Mouse (Mus musculus) right cerebral cortex, postnatal 10 days (tissue): ENCODE measurements at regions not wholly inside any gene's neighbourhood (a gene's known extent, or its start where the extent isn't known, plus 50 kb on each side); places are given as distances from the start of the nearest gene placed in this dataset.
A peak's percentile ranks its signal among the peaks of the same experiment; 100 is the strongest.

Experiments used
- DNase-seq, 2 experiments: peaks; one replicate each; pipeline ENCODE4 v3.0.0; 2021; ENCODE audit warnings: low spot score in 2 of 2

GRCm38 (mm10) chr9:61631097-61631496 is 258.9 kb downstream of the Tle3 start:
- DNase-seq = no peak

GRCm38 (mm10) chr9:61627801-61628574 is 255.8 kb downstream of the Tle3 start:
- DNase-seq = no peak

DNA sequence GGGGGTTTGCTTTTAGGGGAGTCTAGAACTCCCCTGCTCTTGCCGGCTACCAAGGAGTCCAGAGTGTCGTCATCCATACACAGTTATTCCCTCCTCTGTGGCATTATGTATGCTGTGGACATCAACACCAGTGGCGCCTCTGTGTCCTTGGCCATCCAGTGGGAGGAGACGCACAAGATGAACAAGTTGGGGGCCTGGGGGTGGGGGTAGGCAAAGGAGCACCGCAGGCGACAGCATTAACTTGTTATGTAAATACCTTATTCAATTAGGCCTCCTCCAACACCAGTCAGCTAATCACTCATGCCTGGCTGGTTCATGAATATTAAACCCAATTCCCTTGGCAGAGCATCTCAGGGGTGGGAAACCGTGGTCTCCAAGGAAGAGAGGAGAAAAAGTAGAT is 250.8 kb downstream of the Tle3 start:
- peak; percentile 59 to 68 for DNase-seq

DNA sequence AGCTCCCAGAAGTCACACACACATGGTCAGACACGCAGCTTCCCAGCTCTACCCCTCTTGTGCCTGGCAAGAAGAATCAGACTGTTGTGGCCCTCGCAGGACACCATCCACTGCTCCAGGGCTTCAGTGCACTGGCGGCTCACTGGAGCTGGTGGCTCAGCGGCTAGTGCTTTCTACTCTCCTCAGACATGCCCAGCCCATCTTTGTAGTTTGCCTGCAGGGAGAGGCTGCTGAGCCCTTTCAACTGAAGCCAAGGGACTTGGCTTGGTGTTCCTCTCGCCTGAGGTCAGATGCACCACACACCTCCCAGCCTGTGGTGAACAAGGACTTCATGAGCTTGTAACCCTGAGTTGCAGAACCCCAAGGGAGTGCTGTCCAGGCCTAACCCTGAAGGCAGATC is 249.8 kb downstream of the Tle3 start:
- no peak for DNase-seq

- DNase-seq = peak in 1 of 2 experiments; percentile 48
These were observed 248.6 kb downstream of the Tle3 start for GRCm38 (mm10) chr9:61620786-61621185.

GRCm38 (mm10) chr9:61620105-61620504 is 247.9 kb downstream of the Tle3 start:
- no peak for DNase-seq

GRCm38 (mm10) chr9:61618510-61619249 is 246.5 kb downstream of the Tle3 start:
- DNase-seq = peak in 1 of 2 experiments; percentile 38

GRCm38 (mm10) chr9:61617979-61618378 is 245.8 kb downstream of the Tle3 start:
- no peak for DNase-seq

DNA sequence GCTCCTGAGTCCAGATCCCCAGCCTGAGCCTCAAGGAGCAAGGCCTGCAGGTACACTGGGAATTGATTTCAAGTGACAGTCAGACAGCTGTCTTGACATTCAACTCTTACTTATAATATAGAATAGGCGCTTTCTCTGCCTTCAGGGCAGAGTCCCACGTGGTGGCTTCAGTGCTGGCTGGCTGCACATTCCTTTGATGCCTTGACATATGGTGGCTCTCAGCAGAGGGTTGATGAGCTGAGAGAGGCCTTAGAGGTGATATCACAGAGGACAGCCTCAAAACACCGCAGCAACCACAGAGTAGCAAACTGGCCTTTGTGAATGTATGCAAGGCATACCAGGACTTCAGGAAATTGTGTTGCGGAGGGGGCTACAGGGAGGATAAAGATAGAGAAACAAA is 243.4 kb downstream of the Tle3 start:
- no peak for DNase-seq

DNA sequence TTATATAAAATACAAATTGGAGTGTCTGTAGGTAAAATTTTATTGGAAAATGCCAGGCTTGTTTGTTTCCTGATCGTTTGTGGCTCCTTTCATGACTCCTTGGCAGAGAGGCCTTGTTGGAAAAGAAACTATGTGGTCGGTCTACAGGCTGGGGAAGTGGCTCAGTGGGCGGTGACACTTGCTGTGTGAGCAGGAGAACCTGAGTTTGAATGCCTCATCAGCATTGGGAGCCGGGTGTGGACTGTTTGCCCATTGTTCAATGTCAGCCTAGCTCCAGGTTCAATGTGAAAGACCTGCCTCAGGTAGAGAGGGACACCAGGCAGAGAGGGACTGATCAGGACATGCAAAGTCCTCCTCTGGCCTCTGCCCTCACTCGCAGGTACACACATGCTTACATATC is 235.4 kb downstream of the Tle3 start:
- no peak for DNase-seq

- DNase-seq = no peak
These were observed 230.3 kb downstream of the Tle3 start for GRCm38 (mm10) chr9:61602353-61602978.

GRCm38 (mm10) chr9:61601911-61602310 is 229.7 kb downstream of the Tle3 start:
- DNase-seq = no peak

- no peak for DNase-seq
These were observed 225.1 kb downstream of the Tle3 start for GRCm38 (mm10) chr9:61597287-61597686.

DNA sequence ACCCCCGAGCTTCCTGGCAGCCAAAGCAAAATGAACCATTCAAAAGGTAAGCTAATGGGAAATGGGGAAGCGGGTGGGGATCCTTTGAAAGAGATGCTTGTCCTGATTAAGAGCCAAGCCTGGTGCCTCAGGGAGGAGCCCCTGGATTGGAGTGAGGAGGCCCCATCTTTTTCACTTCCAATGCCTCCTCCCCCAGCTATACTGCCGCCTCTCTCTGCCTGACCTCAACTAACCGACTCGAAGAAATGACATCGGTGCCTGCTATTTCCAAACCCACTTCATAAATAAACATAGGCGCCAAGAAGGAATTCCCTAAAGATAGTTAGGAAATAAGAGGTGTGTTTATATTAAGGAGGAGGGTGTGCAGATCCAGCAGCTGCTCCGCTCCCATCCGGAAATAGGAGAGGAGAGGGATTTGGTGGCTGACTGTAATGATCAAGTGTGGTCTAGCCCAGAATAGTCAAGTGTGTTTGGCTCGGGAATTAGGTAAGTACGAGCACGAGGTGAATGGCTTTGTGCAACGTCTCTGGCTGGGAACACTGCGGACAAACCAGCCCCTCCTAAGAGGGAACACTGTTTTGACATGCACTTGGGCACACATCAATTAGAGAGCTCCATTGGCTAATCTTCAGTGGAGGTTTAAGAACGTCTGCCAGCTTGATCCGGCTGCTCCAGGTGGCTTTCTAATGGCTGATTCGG is 224.4 kb downstream of the Tle3 start:
- DNase-seq = no peak

DNA sequence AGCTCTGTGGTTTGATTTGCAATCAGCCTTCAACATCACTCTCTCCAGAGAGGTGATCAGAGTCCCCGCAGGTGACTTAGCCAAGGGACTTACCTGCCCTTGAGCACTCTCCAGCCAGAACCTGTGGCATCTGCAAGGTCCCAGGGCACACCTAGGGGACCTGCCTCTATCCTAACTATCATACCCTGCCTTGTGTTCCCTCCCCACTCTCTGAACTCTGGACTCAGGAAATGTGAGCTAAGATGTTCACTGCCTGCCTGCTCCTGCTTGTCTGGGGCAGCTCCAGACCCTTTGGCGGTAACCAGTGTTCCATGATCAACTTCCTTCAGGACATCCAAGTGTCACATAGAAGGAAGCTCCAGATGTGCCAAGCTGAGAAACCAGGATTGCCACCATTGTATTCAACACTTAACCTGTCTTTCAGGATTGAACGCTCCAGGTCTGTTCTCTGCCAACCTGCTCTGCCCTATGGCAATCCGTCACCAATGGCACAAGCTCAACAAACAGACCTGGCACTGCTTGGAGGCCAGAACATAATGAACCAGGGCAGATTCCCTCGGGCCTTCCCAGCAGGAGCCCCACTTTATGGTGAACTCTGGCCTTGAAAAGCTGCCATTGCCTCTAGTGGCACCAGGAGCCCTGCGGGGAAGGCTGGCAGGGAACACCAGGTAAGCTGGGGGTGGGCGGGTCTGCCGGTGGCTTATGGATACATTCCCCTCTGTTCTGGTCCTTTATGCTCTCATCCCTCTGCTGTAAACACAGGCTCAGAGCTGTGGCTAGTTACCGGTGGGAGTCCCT is 223.2 kb downstream of the Tle3 start:
- DNase-seq = no peak

GRCm38 (mm10) chr9:61593991-61594390 is 221.8 kb downstream of the Tle3 start:
- no peak for DNase-seq

GRCm38 (mm10) chr9:61589727-61590299 is 217.6 kb downstream of the Tle3 start:
- DNase-seq = no peak

- DNase-seq = no peak
These were observed 211.3 kb downstream of the Tle3 start for GRCm38 (mm10) chr9:61583281-61584072.

GRCm38 (mm10) chr9:61581046-61581445 is 208.9 kb downstream of the Tle3 start:
- DNase-seq = no peak

DNA sequence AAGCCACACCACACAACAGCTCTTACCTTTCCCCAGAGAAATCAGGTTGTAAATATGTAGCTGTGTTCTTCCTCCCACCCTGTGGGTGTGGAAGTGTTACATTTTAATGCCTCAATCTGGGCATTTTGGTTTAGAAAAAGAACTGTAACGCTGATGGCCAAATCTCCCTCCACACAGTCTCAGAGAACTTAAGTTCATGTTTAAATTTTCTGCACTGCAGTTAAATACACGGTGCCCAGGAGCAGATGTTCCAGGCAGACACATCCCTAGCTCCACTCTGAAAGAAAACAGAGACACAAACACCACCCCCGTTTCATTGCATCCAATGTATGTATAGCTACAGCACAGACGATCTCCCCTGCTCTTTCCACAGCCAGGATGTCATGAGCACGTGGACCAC is 206.1 kb downstream of the Tle3 start:
- no peak for DNase-seq
